Mouse (Mus musculus) spleen, adult 12 weeks (tissue): Measurements from ENCODE around the gene Fam178b.

Source experiments
- DNase-seq: peaks from one replicate; pipeline ENCODE4 v3.0.0; 2022; ENCODE audit warnings: low spot score

Fam178b gene

DNA sequence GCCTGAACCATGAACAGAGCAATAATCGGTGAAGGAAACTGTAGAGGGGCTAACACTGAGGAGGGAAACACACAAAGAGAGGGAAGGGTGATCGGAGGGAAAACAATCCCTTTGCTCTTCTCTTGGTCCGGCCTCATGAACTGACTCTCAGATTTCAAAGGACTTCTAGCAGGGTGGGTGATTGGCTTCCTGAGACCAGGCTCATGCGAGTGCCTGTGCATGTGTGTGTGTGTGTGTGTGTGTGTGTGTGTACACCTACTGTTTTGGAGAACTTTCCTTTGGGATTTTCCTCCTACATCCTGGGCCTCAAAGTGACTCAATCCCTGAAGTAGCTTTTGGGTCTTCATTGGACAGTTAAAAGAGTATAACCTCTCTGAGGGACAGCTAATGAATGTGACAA is 96.7 kb downstream of the Fam178b start:
- DNase-seq = no peak

DNA sequence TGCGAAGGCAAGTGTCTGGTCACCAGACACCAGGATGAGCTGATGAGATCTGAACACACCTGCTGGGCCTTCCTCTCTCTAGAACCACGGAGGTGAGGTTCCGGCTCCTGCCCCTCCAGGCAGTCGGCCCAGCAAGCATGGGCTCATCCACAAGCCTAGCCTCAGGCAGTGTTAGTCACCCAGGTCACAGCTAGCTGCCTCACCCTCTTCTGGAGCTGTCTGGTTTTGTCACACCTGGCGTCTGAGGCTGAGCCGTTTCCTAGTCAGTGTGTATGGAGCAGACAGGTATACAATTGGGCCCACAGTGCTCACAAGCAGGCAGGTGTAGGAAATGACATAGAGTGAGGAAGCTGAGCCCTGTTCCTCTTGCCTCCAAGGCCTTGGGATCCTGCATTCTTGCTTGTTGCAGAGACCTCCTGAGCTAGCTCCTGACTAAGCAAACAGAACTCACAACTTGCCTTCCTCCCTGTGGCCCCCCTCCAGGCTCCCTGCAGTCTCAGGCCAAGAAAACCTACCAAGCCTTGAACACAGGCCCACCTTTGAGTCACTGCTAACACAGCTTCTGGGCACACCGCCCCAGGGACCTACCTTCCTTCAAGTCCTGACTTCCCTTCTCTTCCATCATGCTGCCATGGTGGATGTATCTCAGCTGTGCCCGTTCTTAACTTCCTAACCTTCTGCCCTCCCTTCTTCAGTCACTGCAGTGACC is 99.4 kb downstream of the Fam178b start:
- DNase-seq = no peak

DNA sequence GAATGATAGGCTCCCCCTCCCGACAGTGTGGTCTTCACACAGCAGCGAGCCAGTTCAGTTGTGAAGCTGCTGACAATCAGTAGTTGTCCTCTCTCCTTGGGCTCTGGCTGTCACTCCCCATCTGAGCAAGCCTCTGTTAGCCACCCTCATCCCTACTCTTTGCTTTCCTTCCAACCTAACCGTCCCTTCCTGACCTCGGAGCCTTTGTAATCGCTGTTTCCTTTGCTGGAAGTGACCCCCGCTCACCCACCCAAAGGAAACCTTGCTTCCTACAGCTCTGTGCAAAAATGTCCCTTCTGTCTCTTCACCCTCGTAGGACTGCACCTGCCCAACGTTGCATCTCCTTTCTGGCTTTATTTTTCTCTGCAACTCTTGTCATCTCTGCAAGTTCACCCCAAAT is 100.8 kb downstream of the Fam178b start:
- DNase-seq = no peak

DNA sequence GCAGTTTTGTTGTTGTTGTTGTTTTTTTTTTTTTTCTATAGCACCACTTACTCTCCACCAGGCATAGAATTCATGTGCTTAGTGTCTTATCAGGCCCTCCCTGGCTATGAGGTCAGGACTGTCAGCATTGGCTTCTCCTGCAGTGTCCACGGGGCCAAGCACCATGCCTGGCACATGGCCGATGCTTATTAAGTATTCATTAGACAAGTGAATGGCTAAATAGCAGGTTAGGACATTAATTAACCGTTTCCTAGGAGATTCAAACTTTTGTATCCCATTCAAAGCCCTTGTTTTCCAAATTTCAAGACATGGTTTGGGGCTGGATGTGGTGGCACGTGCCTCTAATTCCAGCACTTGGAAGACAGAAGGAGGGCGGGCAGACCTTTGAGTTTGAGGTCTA is 101.7 kb downstream of the Fam178b start:
- DNase-seq = no peak

DNA sequence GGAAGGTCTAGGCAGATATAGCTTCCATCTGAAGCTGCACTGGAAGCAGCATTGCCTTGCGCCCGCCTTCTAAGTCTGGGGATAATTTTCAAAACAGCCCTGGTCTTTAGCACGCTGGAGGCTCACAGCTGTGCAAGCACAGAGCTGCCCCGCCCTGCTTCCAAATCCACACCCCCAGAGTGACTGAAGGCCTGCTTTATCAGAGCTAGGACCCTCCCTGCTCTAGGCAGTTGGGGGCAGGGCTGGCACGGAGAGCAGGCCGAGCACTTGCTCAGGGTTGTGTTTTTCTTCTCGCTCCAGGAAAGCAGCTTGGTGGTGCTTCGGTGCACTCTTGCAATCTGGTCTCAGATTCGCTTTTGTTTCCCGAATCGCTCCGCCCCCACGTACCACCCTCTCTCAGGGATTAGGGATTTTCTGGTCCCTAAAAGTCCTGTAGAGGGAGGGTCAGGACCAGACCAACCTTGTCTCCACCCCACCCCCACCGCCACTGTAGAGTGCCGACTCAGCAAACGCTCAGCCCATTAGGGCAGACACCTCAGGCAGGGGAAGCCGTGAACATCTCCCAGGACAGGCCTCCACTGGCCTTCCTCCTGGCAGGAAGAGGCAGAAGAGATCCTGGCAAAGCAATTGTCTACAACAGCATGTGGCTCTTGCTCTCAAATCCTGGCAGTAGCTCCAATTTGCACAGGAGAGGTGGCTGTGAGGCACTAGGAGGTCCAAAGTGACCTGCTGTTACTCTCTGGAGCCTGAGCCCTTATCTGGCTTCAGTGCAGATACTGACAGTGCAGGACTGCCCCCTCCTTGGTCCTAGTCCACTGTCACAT is 102.4 kb downstream of the Fam178b start:
- DNase-seq = no peak

DNA sequence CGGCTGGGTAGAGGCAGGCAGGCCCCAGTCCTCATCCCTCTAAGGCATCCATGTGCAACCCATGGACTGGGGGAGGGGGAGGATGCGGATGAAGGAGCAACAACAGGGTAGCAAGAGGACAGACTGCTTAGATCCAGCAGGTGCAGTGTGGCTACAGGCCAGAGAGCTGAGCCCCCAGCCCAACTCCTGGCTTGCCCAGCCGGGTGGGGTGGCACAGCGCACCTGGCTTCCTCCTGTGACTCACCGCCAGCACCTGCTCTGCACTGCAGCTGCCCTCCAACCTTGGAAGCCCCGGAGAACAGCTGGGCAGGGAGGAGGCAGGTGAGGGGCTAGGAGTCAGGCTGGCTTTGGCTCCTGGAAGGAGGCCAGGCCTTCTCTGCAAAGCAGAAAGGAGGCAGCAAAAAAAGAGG is 103.0 kb downstream of the Fam178b start:
- no peak for DNase-seq

DNA sequence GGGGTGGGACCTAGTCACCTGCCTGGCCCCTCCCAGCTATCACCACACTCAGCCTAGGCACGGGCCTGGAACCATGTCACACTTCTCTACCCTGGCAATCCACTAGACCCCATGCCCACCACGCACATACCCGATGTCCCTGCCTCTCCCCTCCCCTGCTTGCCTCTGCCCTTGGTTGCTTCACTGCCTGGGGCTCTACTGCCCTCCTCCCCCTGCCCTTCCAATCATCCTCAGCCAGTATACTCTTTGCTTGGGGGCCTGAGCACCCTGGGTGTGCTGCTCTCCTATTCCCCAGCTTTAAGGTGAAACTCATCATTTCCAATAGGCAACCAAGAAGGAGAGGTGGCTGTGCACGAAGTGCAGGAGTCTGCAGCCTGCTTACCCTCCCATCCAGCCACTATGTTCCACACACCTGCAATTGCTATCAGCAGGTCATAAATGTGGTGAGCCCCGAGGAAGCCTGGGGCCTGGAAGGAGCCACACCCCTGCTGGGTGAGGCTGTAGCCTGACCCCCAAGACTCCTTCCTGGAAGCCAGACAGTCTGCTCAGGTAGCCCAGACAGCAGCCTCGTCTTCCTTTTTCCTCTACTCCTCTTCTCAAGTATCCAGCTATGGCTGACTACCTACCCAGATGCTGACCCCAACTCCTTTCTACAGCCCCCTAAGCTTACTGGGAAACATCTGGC is 105.8 kb downstream of the Fam178b start:
- DNase-seq = no peak

DNA sequence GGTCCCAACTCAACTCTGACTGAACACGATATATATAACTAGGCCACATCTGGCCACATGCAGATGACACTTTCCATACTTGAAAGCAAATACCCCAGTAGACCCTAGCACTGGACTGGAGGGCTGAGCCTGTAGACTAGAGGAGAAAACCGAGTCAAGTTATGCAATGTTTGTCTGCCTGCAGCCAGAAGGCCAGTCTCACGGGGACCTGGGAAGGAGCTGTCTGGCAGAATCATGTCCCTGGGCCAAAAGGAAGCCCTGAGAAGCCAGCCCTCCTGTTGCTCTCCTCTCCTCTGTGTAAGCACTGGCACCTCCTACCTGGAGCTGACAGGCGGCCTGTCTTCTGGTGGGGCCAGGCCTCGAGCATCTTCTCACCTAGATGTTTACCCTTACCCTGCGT is 107.6 kb downstream of the Fam178b start:
- no peak for DNase-seq

DNA sequence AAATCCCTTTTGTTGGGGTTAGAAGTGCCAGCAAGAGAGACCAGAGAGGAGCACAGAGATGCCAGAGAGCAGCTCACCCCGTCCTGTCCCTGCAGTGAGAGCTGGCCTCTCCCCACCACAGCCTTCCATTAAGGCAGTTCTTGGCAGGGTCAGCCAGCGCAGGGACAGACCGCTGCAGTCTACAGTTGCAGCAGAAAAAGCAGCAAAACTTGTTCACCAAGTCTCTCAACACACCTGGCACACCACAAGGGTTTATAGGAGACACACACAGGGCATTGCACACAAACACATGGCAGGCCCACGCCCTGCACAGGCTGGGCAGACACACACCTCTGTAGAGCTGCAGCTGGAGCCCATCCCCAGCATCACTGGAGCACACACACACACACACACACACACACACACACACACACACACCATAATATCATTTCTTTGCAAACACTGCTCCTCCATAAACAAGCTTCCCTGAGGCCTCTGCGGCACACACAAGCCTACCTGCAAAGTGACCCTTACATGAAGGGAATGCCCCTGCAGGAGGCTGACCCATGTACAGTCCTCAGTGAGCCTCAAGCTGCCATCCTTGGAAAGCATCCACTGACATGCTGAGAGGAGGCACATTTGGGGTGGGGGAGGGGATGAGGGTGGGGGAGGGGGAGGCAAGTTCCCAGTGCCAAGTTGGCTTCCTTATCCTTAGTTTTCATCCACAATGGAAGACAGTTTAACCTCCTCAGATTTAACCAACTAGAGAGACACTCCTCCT is 108.6 kb downstream of the Fam178b start:
- no peak for DNase-seq

DNA sequence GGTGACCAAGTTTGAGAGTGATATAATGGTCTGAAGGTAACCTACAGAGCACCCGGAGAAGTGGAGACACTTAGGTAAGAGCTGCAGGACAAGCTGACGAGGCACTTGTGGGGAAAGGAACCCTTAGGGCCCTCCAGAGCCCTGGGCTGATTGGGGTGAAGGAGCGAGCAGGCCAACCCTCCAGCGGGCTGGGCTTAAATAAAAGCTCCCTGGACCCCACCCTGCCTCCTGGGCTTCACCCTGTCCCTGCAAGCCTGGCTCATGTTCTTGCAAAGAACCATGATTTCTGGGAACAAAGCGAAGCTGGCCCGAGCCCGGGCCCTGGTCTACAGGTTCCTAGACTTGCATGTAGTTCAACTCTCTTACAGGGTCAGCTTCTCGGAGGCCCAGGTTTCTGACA is 109.5 kb downstream of the Fam178b start:
- DNase-seq = no peak

DNA sequence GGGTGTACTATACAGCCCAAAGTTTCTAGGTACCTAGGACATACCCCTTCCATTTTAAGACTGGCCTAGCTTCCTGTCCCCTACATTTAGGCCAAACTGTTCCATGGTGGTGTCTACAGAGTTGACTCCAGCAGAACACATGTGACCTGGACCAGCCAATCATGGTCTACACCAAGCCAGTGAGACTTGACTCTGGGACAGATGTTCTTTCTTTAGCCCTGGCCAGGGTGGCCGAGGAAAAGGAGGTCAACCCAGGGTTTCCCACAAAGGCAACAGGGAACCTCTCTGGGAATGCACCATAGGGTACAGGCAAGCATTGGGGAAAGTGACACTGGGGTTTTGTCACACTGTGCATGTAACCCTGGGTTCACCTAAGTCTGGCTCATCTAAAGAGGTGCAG is 110.3 kb downstream of the Fam178b start:
- DNase-seq = no peak

DNA sequence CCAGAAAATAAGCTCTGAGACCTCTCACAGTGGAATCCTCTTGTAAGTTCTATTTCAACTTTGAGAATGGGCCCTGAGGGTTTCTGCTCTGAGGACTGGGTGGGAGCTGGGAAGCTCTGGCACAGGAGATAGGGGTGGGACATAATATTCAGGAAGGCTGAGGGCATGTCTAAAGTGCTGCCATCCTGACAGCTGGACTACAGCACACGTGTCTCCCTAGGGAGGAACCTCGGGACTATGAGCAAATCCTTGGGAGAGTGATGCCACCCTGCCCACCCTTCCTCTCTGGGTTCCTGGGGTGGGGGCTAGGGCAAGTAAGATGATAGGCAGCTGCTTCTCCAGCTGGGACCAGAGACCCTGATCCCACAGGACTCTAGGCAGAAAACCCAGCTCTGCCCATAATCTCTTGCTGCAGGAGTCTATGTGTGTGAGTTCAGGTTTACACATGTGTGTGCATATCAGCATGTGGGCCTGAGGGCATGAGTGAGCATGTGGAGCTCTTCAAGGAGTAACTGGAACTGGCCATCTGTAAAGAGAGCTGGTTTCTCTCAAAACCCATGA is 110.8 kb downstream of the Fam178b start:
- no peak for DNase-seq

DNA sequence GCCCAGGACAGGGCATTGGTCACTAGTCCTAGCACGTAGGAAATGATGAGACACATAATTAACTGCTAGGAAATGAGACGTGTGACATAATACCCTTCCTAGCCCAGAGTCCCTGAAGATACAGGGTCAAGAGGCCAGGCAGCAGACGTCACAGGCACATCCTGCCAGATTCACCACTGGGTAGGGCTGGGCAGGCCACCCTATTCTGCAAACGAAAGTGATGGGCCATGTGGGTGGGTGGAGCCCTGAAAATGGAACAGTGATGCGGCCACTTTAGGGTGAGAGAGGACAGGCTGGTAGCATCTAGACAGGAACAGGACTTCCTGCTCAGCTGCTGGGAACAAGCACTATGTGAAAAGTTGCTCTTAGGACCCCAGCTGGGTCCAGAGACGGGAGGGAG is 111.4 kb downstream of the Fam178b start:
- DNase-seq = no peak

DNA sequence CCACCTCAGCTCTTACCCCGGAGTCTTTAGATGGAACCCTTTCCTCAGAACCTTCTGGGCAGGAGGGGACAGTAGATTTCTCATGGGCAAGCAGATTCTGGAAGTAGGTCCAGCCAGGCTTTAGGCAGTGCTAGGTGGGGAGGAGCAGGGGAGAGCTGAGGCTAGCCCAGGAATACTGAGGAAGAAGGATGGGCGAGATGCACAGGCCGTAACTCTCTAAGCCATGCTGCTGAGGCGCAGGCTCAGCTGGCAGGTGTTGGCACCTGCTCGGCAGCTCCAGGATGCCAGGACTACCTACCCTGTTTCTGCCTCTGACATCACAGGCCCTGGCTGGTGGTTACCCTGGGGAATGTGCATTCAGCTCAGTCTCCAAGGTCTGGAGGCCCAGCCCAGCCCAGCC is 112.7 kb downstream of the Fam178b start:
- DNase-seq = no peak

DNA sequence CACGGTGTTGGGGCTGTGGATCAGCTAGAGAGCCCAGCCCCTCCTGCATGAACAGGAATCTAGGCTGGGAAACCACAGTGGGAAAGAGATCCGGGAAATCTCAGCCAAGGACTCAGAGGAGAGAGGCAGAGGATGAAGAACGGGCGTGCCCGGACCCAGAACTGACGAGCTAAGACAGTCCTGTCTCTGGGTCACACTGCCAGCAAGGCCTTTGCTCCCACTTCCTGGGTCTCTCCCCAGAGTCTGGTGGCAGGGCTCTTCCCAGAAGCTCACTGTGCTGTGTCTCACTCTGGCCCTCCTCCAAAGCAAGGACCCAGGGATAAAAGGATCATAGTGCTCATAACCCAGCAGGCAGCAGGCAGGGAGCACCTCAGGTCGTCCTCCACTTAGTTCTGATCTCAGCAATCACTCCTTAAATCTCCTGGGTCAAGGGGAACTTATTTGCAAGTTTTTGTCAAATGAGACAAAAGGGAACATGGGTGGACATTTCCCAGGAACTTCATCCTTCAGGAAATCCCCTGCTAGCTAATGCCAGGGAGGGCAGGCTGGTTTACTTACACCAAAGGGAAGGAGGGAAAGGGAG is 113.2 kb downstream of the Fam178b start:
- DNase-seq = no peak

DNA sequence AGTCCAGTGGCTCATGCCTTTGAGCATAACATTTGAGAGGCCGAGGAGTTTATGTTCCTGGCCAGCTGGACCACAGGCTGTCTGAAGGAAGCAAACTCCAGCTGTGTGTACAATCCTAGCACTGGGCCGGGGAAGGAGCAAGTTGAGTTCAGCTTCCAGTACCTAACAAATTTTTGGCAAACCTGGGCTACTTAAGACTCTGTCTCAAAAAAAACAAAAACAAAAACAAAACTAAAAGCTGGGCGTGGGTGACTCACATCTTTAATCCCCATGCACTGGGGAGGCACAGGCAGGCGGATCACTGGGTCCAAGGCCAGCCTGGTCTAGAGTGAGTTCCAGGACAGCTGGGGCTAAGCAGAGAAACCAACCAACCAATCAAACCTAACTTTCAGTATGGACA is 114.2 kb downstream of the Fam178b start:
- DNase-seq = no peak

DNA sequence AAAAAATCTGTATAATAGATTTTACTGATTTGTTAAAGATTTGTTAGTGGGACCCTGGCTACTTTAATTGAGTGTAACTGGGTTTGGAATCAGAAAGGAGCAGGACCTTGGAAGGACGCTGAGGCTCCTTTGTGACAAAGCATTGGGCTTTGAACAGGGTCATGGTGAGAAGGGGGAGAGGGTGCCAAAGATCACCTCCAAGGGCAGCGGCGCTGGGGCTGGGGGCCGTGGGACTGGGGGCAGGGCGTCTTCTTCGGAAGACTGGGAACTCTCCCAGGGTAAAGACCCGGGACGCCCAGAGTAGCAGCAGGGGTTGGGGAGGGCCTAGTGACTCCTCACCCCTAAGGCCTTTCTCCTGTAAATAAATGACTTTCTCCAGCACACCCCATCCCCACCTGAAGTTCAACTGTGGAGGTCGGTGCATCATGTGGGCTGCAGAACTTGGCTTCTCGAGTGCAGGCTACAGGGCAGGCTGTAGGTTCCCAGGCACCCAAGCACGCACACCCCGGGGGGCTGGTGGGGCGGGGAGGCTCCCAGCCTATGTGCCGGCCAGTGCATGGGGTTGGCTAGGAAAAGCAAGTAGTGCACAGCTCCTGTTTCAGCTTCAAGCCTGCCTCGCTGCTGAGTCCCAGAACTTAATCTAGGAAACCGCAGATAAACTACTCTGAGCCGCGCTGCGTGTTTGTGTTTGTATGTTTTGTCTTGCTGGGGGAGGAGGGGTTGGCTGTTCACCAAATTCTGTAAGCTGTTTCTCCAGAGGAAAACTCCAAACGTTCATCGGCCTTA is 115.0 kb downstream of the Fam178b start:
- DNase-seq = no peak

DNA sequence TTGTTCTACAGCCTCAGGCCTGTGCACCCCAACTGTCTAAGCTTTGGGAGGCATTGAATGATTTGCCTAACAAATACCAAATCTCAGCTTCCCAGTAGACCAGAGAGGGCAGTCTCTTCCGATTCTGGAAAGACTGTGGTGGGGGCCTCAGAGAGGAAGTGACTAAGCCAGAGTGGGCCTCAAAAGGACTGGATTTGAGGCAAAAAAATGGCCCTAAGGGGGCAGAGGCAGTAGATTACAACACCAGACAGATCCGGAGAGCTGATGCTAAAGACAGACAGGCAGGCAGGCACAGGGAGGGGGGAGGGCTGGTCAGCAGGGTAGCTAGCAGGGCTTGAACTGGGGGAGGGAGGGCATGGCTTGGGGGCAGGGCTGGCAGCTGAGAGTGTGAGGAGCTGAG is 116.6 kb downstream of the Fam178b start:
- no peak for DNase-seq

DNA sequence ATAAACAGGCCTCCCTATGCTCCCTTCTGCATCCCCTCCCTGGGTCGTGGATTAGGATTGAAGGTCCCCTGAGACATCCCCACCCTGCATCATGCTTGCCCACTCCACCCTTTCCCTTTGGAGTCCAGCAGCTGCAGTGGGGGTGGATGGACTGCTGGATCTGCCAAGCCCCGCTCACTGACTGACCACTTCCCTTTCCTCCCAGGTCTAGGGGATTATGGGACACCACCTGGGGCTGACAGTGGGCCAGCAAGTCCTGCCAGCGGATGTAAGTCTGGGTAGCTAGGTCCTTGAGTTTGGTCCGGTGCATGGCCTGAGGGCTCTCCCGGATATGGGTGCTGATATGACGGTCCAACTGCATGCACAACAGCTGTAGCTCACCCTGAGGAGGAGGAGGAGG is 118.9 kb downstream of the Fam178b start:
- DNase-seq = no peak

DNA sequence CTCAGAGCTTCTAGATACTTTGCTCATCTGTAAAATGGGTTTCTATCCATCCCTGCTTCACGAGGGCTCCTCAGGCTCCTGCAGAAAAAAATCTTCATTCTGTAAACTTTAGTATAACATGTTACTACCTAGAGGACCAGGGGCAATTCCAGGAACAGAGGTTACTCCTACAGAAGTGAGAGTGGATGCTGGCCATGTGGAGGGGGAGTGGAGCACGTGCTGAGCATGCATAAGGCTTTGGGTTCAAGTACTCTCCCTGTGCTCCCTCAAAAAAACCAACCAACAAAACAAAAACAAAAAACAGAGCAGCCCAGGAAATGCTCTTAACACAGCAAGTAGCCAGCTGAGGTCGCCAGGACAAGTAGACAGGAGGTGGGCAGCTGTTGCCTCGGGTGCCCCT is 119.4 kb downstream of the Fam178b start:
- DNase-seq = no peak

DNA sequence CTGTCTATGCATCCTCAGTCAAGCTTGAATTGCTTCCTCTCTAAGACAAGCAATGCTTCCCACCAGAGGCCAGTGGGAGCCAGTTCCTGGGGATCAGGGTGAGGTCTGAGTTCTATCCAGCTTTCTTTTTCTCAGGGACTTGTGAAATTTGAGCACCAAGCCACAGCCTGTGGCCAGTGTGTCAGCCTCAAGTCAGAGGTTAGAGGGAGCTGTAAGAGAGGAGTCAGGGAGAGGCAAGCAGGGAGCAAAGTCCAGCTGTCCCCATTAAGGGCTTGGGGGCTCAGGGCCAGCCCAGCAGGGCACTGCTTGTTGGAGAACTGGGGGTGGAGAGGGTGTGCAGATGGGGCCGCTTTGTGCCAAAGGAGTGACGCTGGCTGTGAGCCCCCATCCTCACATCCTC is 119.8 kb downstream of the Fam178b start:
- DNase-seq = no peak
